Mouse (Mus musculus) monocyte, adult 2 months (primary cell): ENCODE results near the gene Nmbr.

Experiments
- DNase-seq, 2 experiments: peaks; one replicate each; pipeline ENCODE4 v3.0.0; 2022; ENCODE audit warnings: low spot score in 2 of 2, low read depth in 1 of 2

The Nmbr gene

GRCm38 (mm10) chr10:14705072-14706066 lies at the start of gene Nmbr, which contains the start of gene Vta1:
Gene Nmbr, plus strand, starts transcription at chr10:14705591.
Gene Vta1, minus strand, starts transcription at chr10:14705560.
- DNase-seq: peak; percentile 91

GRCm38 (mm10) chr10:14660875-14661274 lies 44.5 kb upstream of the Nmbr start:
- no peak for DNase-seq

- no peak for DNase-seq
Observed at GRCm38 (mm10) chr10:14666147-14666546, 39.2 kb upstream of the Nmbr start.

- DNase-seq: no peak
Observed at GRCm38 (mm10) chr10:14685663-14686062, 19.7 kb upstream of the Nmbr start.

GRCm38 (mm10) chr10:14688785-14689442 lies 16.5 kb upstream of the Nmbr start:
- DNase-seq: no peak

- no peak for DNase-seq
Observed at GRCm38 (mm10) chr10:14690349-14690748, 15.0 kb upstream of the Nmbr start.

GRCm38 (mm10) chr10:14703239-14703638 lies 2.2 kb upstream of the Nmbr start:
- DNase-seq: no peak

- DNase-seq: no peak
Observed at GRCm38 (mm10) chr10:14703830-14704420, 1.5 kb upstream of the Nmbr start.

GRCm38 (mm10) chr10:14718114-14718513 lies 12.7 kb downstream of the Nmbr start, which contains the start of gene Gje1:
Gene Gje1, minus strand, starts transcription at chr10:14718214.
- no peak for DNase-seq

- DNase-seq: no peak
Observed at GRCm38 (mm10) chr10:14725671-14726070, 20.3 kb downstream of the Nmbr start.

GRCm38 (mm10) chr10:14734285-14734684 lies 28.9 kb downstream of the Nmbr start:
- DNase-seq: no peak

GRCm38 (mm10) chr10:14759665-14760558 lies 54.5 kb downstream of the Nmbr start:
- DNase-seq: no peak

- DNase-seq: no peak
Observed at GRCm38 (mm10) chr10:14760618-14761017, 55.2 kb downstream of the Nmbr start.

- DNase-seq: no peak
Observed at GRCm38 (mm10) chr10:14770227-14770910, 65.0 kb downstream of the Nmbr start.

- DNase-seq: no peak
Observed at GRCm38 (mm10) chr10:14774499-14774898, 69.1 kb downstream of the Nmbr start.

- DNase-seq: no peak
Observed at GRCm38 (mm10) chr10:14789969-14790368, 84.6 kb downstream of the Nmbr start.

GRCm38 (mm10) chr10:14816970-14817369 lies 111.6 kb downstream of the Nmbr start:
- DNase-seq: no peak
